Mouse (Mus musculus): ENCODE data around the gene Nfe2.
"Not testable (repeated sequence)": the region's sequence is repeated elsewhere in the genome, so short reads cannot be mapped to it uniquely, and the experiment has no call there.

Nfe2 gene

GRCm38 (mm10) chr15:103290417-103290816, 32.2 kb upstream of the Nfe2 start:
- DNase-seq = no peak

GRCm38 (mm10) chr15:103289600-103289999, 31.4 kb upstream of the Nfe2 start:
- no peak for DNase-seq

- DNase-seq = peak in 1 of 2 experiments; percentile 54
These were observed 27.7 kb upstream of the Nfe2 start for GRCm38 (mm10) chr15:103285778-103286417.

GRCm38 (mm10) chr15:103284647-103285046, 26.4 kb upstream of the Nfe2 start:
- DNase-seq = no peak

- peak in 1 of 2 experiments; percentile 76 for DNase-seq
These were observed 25.9 kb upstream of the Nfe2 start for GRCm38 (mm10) chr15:103284066-103284465.

GRCm38 (mm10) chr15:103281465-103282205, 23.4 kb upstream of the Nfe2 start:
- no peak for DNase-seq

- DNase-seq = no peak
These were observed 22.7 kb upstream of the Nfe2 start for GRCm38 (mm10) chr15:103280817-103281464.

GRCm38 (mm10) chr15:103279750-103280149, 21.5 kb upstream of the Nfe2 start:
- no peak for DNase-seq

- DNase-seq = no peak
These were observed 19.7 kb upstream of the Nfe2 start for GRCm38 (mm10) chr15:103277949-103278348.

- not testable (repeated sequence) for DNase-seq
These were observed 17.7 kb upstream of the Nfe2 start for GRCm38 (mm10) chr15:103275943-103276342.

GRCm38 (mm10) chr15:103272419-103273279, 14.4 kb upstream of the Nfe2 start, which contains the start of gene Copz1:
TSS of gene Copz1 (plus strand) at chr15:103272714.
- DNase-seq = peak; percentile 98 to 99

GRCm38 (mm10) chr15:103268903-103269302, 10.7 kb upstream of the Nfe2 start:
- DNase-seq = no peak

GRCm38 (mm10) chr15:103264794-103265193, 6.6 kb upstream of the Nfe2 start:
- no peak for DNase-seq

- no peak for DNase-seq
These were observed 1.8 kb upstream of the Nfe2 start for GRCm38 (mm10) chr15:103259989-103260388.

- DNase-seq = no peak
These were observed 959 bp upstream of the Nfe2 start for GRCm38 (mm10) chr15:103259162-103259561.

GRCm38 (mm10) chr15:103256210-103256986, 1.8 kb downstream of the Nfe2 start:
- DNase-seq = no peak

GRCm38 (mm10) chr15:103255169-103255568, 3.0 kb downstream of the Nfe2 start:
- peak in 1 of 2 experiments; percentile 30 for DNase-seq

- DNase-seq = no peak
These were observed 4.9 kb downstream of the Nfe2 start for GRCm38 (mm10) chr15:103253352-103253751.

- DNase-seq = no peak
These were observed 5.5 kb downstream of the Nfe2 start for GRCm38 (mm10) chr15:103252660-103253059.

- no peak for DNase-seq
These were observed 6.6 kb downstream of the Nfe2 start for GRCm38 (mm10) chr15:103251595-103251994.

GRCm38 (mm10) chr15:103250195-103250740, 7.9 kb downstream of the Nfe2 start:
- DNase-seq = peak; percentile 65 to 80

- not testable (repeated sequence) for DNase-seq
These were observed 8.7 kb downstream of the Nfe2 start for GRCm38 (mm10) chr15:103249511-103249910.

Measured in kidney, adult 8-10 months (tissue).